Mouse (Mus musculus): ENCODE data around the gene Gm10518. TPM values are rescaled to one million over a fixed set of nuclear protein-coding genes. Genes with fewer than 3 reads are reported as not detected.
A peak's percentile ranks its signal among the peaks of the same experiment; 100 is the strongest.

Gm10518 gene
- polyA plus RNA-seq (2015; fragmentation: Nextera tagmentation; extraction: Ambion mirVana): not detected in 2 replicates

- Histone ChIP-seq H3K4me1 (replicated peaks; ENCODE audit: insufficient read depth, low read length) (peaks cover 8% of the 10 kb centered on the region), H3K36me3 (ENCODE audit: insufficient read depth, low read length) (peaks cover 5% of the 10 kb centered on the region), H3K9me3 (replicated peaks; ENCODE audit: low read length) (no peaks in the 10 kb centered on the region), H3K27me3 (ENCODE audit: insufficient read depth, low read length) (no peaks in the 10 kb centered on the region), H3K4me2 (ENCODE audit: low read length) (peak within 1 kb of the TSS; percentile 60), H3K4me3 (replicated peaks; ENCODE audit: low read depth, low read length) (peak within 1 kb of the TSS; percentile 92), H3K27ac (peak within 1 kb of the TSS; percentile 99), H3K9ac (ENCODE audit: low read depth, low read length) (peak within 1 kb of the TSS; percentile 98)
- ATAC-seq (replicated peaks; ENCODE audit: low FRiP score, low read depth) (peak; percentile 67), DNase-seq (ENCODE audit: low spot score) (peak; percentile 47)
- TF ChIP-seq CTCF (IDR thresholded peaks at IDR 0.05; ENCODE audit: low read depth): no peak
- under 1% methylated on average over 77 of the region's 94 CpGs for WGBS
Observed at GRCm38 (mm10) chr1:179802610-179803512, at the start of gene Gm10518. TSS of gene Gm10518 (plus strand) at chr1:179803376.

- no peak for TF ChIP-seq CTCF (IDR thresholded peaks at IDR 0.05; ENCODE audit: low read depth)
- DNase-seq (ENCODE audit: low spot score) (no peak), ATAC-seq (replicated peaks; ENCODE audit: low FRiP score, low read depth) (no peak)
- Histone ChIP-seq H3K27me3 (ENCODE audit: insufficient read depth, low read length) (no peaks in the 10 kb centered on the region), H3K36me3 (ENCODE audit: insufficient read depth, low read length) (peaks cover 61% of the 10 kb centered on the region), H3K9ac (ENCODE audit: low read depth, low read length) (no peak overlapping the region), H3K27ac (no peak overlapping the region), H3K4me1 (replicated peaks; ENCODE audit: insufficient read depth, low read length) (no peaks in the 10 kb centered on the region), H3K4me2 (ENCODE audit: low read length) (no peak overlapping the region), H3K9me3 (replicated peaks; ENCODE audit: low read length) (no peaks in the 10 kb centered on the region), H3K4me3 (replicated peaks; ENCODE audit: low read depth, low read length) (no peak overlapping the region)
Observed at GRCm38 (mm10) chr1:179756477-179756876, 46.7 kb upstream of the Gm10518 start.

- no peak for TF ChIP-seq CTCF (IDR thresholded peaks at IDR 0.05; ENCODE audit: low read depth)
- peaks cover 54% of the 10 kb centered on the region for H3K36me3 ChIP-seq (ENCODE audit: insufficient read depth, low read length)
- DNase-seq (ENCODE audit: low spot score): no peak
Observed at GRCm38 (mm10) chr1:179760086-179760485, 43.1 kb upstream of the Gm10518 start.

DNA sequence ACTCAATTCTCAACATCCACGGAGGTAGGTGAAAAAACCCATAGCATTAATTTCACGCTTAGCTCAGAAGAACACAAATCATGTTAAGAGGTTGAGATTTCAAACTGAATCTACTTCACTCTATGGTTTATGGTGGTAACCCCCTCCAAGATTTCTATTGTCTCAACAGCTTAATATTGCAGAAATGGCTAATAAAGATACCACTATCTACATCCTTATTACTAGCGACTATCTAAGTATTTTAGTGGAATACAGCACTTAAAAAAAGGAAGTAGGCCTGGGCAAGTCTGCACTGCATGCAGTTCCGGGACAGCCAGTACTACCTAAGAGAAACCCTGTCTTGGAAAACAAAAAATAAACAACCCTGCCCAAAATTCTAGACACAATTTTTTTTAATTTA, 42.6 kb upstream of the Gm10518 start:
- Histone ChIP-seq H3K9me3 (replicated peaks; ENCODE audit: low read length) (no peaks in the 10 kb centered on the region), H3K27me3 (ENCODE audit: insufficient read depth, low read length) (no peaks in the 10 kb centered on the region), H3K4me1 (replicated peaks; ENCODE audit: insufficient read depth, low read length) (no peaks in the 10 kb centered on the region), H3K9ac (ENCODE audit: low read depth, low read length) (no peak overlapping the region), H3K36me3 (ENCODE audit: insufficient read depth, low read length) (peaks cover 54% of the 10 kb centered on the region), H3K4me3 (replicated peaks; ENCODE audit: low read depth, low read length) (no peak overlapping the region), H3K4me2 (ENCODE audit: low read length) (no peak overlapping the region), H3K27ac (no peak overlapping the region)
- DNase-seq (ENCODE audit: low spot score) (no peak), ATAC-seq (replicated peaks; ENCODE audit: low FRiP score, low read depth) (no peak)
- TF ChIP-seq CTCF (IDR thresholded peaks at IDR 0.05; ENCODE audit: low read depth): no peak
- WGBS: 89% methylated on average over 4 of the region's 4 CpGs

More at GRCm38 (mm10) chr1:179760086-179760485, 43.1 kb upstream of the Gm10518 start:
- Histone ChIP-seq H3K4me3 (replicated peaks; ENCODE audit: low read depth, low read length) (no peak overlapping the region), H3K4me2 (ENCODE audit: low read length) (no peak overlapping the region), H3K27me3 (ENCODE audit: insufficient read depth, low read length) (no peaks in the 10 kb centered on the region), H3K27ac (no peak overlapping the region), H3K9ac (ENCODE audit: low read depth, low read length) (no peak overlapping the region), H3K4me1 (replicated peaks; ENCODE audit: insufficient read depth, low read length) (no peaks in the 10 kb centered on the region), H3K9me3 (replicated peaks; ENCODE audit: low read length) (no peaks in the 10 kb centered on the region)
- no peak for ATAC-seq (replicated peaks; ENCODE audit: low FRiP score, low read depth)
- WGBS: 96% methylated on average over 5 of the region's 5 CpGs

- no peak overlapping the region for H3K27ac ChIP-seq
- H3K4me1 ChIP-seq (replicated peaks; ENCODE audit: insufficient read depth, low read length): no peaks in the 10 kb centered on the region
- TF ChIP-seq CTCF (IDR thresholded peaks at IDR 0.05; ENCODE audit: low read depth): no peak
- H3K4me3 ChIP-seq (replicated peaks; ENCODE audit: low read depth, low read length): no peak overlapping the region
- H3K27me3 ChIP-seq (ENCODE audit: insufficient read depth, low read length): no peaks in the 10 kb centered on the region
- H3K9me3 ChIP-seq (replicated peaks; ENCODE audit: low read length): no peaks in the 10 kb centered on the region
- DNase-seq (ENCODE audit: low spot score) (no peak), ATAC-seq (replicated peaks; ENCODE audit: low FRiP score, low read depth) (no peak)
- no peak overlapping the region for H3K4me2 ChIP-seq (ENCODE audit: low read length)
- H3K36me3 ChIP-seq (ENCODE audit: insufficient read depth, low read length): peaks cover 64% of the 10 kb centered on the region
- 97% methylated on average over 8 of the region's 8 CpGs for WGBS
- H3K9ac ChIP-seq (ENCODE audit: low read depth, low read length): no peak overlapping the region
Observed at GRCm38 (mm10) chr1:179776831-179777230, 26.3 kb upstream of the Gm10518 start.

GRCm38 (mm10) chr1:179784098-179784497, 19.1 kb upstream of the Gm10518 start:
- 90% methylated on average over 4 of the region's 4 CpGs for WGBS
- no peak overlapping the region for H3K9ac ChIP-seq (ENCODE audit: low read depth, low read length)
- H3K27ac ChIP-seq: no peak overlapping the region
- H3K4me3 ChIP-seq (replicated peaks; ENCODE audit: low read depth, low read length): no peak overlapping the region
- H3K4me2 ChIP-seq (ENCODE audit: low read length): no peak overlapping the region
- H3K36me3 ChIP-seq (ENCODE audit: insufficient read depth, low read length): peaks cover 63% of the 10 kb centered on the region
- H3K9me3 ChIP-seq (replicated peaks; ENCODE audit: low read length): no peaks in the 10 kb centered on the region
- no peak for TF ChIP-seq CTCF (IDR thresholded peaks at IDR 0.05; ENCODE audit: low read depth)
- DNase-seq (ENCODE audit: low spot score): no peak
- H3K27me3 ChIP-seq (ENCODE audit: insufficient read depth, low read length): no peaks in the 10 kb centered on the region
- H3K4me1 ChIP-seq (replicated peaks; ENCODE audit: insufficient read depth, low read length): no peaks in the 10 kb centered on the region
- no peak for ATAC-seq (replicated peaks; ENCODE audit: low FRiP score, low read depth)

Data from kidney, postnatal 0 days (tissue).